Mouse (Mus musculus): Measurements from ENCODE around the gene Tbc1d21. TPM values are rescaled to one million over a fixed set of nuclear protein-coding genes. Genes with fewer than 3 reads are reported as not detected.

Tbc1d21 gene
- total RNA-seq, 2 experiments from 2014 or later = not detected

Other genes with a start within 250 kb of the Tbc1d21 start
- gene Islr, start 166.1 kb downstream of the Tbc1d21 start, total RNA-seq (2021) = 10 to 100 TPM; 15.6 to 20.8 TPM
- 1 to 10 TPM; 1.6 to 1.9 TPM for gene Islr2, start 166.1 kb downstream of the Tbc1d21 start, total RNA-seq (2021)
- 1 to 10 TPM; 3.2 to 4.7 TPM for gene Pml, start 120.7 kb downstream of the Tbc1d21 start, total RNA-seq (2021)
- gene Stoml1, start 117.3 kb downstream of the Tbc1d21 start, total RNA-seq (2021) = 1 to 10 TPM; 6.8 to 7.3 TPM
- 10 to 100 TPM; 12.3 to 14.1 TPM for gene Loxl1, start 57.3 kb downstream of the Tbc1d21 start, total RNA-seq (2021)
- gene Insyn1, start 118.1 kb upstream of the Tbc1d21 start, total RNA-seq (2021) = 10 to 100 TPM; 24.5 to 31.0 TPM
- gene Cd276, start 185.0 kb upstream of the Tbc1d21 start, total RNA-seq (2021) = 10 to 100 TPM in 1 of 2 experiments, 1 to 10 TPM in 1; 8.5 to 13.5 TPM
- gene Nptn, start 211.8 kb upstream of the Tbc1d21 start, total RNA-seq (2021) = 100 to 1,000 TPM; 116 to 123 TPM